Mouse (Mus musculus) MEL (cell line): ENCODE measurements around the gene Polr3gl. TPM values are rescaled to one million over a fixed set of nuclear protein-coding genes. Genes with fewer than 3 reads are reported as not detected.
A peak's percentile ranks its signal among the peaks of the same experiment; 100 is the strongest.

ENCODE experiments used
- DNase-seq: peaks from one replicate; pipeline ENCODE4 v3.0.0; 2011; ENCODE audit warnings: low read depth, low spot score
- H3K27ac ChIP-seq: 2 replicates; pipeline ENCODE4 v1.5.1; 2012; ENCODE audit warnings: low read depth, mild to moderate bottlenecking, control low read depth, low read length, moderate library complexity; ENCODE audit not compliant: control insufficient read depth
- H3K27me3 ChIP-seq, 2 experiments: fragments of 150-350 bp in 1 of 2; sonication (generic) in 1 of 2; 2 replicates each; pipeline ENCODE4 v1.6.1; 2012; ENCODE audit warnings: low read length in 2 of 2, mild to moderate bottlenecking in 2 of 2, improper control_type of control experiment in 1 of 2, moderate library complexity in 1 of 2; ENCODE audit not compliant: insufficient read depth in 2 of 2, control insufficient read depth in 1 of 2
- H3K36me3 ChIP-seq, 2 experiments: 2 replicates each; pipeline ENCODE4 v1.6.1; 2012 to 2014; ENCODE audit warnings: low read length in 2 of 2, improper control_type of control experiment in 1 of 2, inconsistent platforms in 1 of 2, mild to moderate bottlenecking in 1 of 2; ENCODE audit not compliant: insufficient read depth in 2 of 2, control insufficient read depth in 1 of 2
- H3K4me1 ChIP-seq, 2 experiments: fragments of 150-350 bp in 1 of 2; sonication (generic) in 1 of 2; 2 replicates each; pipeline ENCODE4 v1.6.1; 2012; ENCODE audit warnings: low read length in 2 of 2, improper control_type of control experiment in 1 of 2, mild to moderate bottlenecking in 1 of 2; ENCODE audit not compliant: insufficient read depth in 2 of 2, control insufficient read depth in 1 of 2
- H3K4me3 ChIP-seq, 2 experiments: fragments of 150-350 bp in 1 of 2; sonication (generic) in 1 of 2; 2 replicates each; pipeline ENCODE4 v1.5.1; 2012; ENCODE audit warnings: low read depth in 2 of 2, low read length in 2 of 2, mild to moderate bottlenecking in 2 of 2, moderate library complexity in 2 of 2, control low read depth in 1 of 2, improper control_type of control experiment in 1 of 2; ENCODE audit not compliant: control insufficient read depth in 1 of 2, insufficient read depth in 1 of 2
- H3K79me2 ChIP-seq: 2 replicates; pipeline ENCODE4 v1.6.1; 2012; ENCODE audit warnings: mild to moderate bottlenecking, low read length, moderate library complexity; ENCODE audit not compliant: control insufficient read depth, poor library complexity, insufficient read depth
- H3K9ac ChIP-seq: 2 replicates; pipeline ENCODE4 v1.6.1; 2012; ENCODE audit warnings: low read depth, mild to moderate bottlenecking, control low read depth, low read length, moderate library complexity; ENCODE audit not compliant: control insufficient read depth, poor library complexity, severe bottlenecking
- H3K9me3 ChIP-seq: fragments of 150-350 bp; sonication (generic); replicated peaks from 2 replicates; pipeline ENCODE4 v1.6.1; 2012; ENCODE audit warnings: mild to moderate bottlenecking, low read length, improper control_type of control experiment, moderate library complexity; ENCODE audit not compliant: insufficient read depth
- CHD2 ChIP-seq: IDR thresholded peaks from 2 replicates; pipeline ENCODE4 v1.6.1; 2011; ENCODE audit warnings: low read length, improper control_type of control experiment
- GABPA ChIP-seq: IDR thresholded peaks from 2 replicates; pipeline ENCODE4 v1.6.1; 2012; ENCODE audit warnings: low read depth, mild to moderate bottlenecking, inconsistent platforms, low read length, improper control_type of control experiment, moderate library complexity
- GATA1 ChIP-seq: IDR thresholded peaks from 2 replicates; pipeline ENCODE4 v1.6.1; 2011; ENCODE audit warnings: low read depth, low read length, improper control_type of control experiment
- MYB ChIP-seq: IDR thresholded peaks from 2 replicates; pipeline ENCODE4 v1.6.1; 2011; ENCODE audit warnings: mild to moderate bottlenecking, low read depth, low read length, improper control_type of control experiment
- NRF1 ChIP-seq: IDR thresholded peaks from 2 replicates; pipeline ENCODE4 v1.6.1; 2014; ENCODE audit warnings: low read depth, mild to moderate bottlenecking, inconsistent platforms, low read length, improper control_type of control experiment, moderate library complexity; ENCODE audit not compliant: poor library complexity, insufficient read depth, severe bottlenecking
- POLR2AphosphoS2 ChIP-seq: IDR thresholded peaks from 2 replicates; pipeline ENCODE4 v1.6.1; 2011; ENCODE audit warnings: low read length, improper control_type of control experiment
- POLR2AphosphoS5 ChIP-seq: IDR thresholded peaks from 2 replicates; pipeline ENCODE4 v1.6.1; 2012; ENCODE audit warnings: low read depth, borderline replicate concordance, mild to moderate bottlenecking, inconsistent platforms, low read length, moderate library complexity, mixed read lengths
- TAL1 ChIP-seq: IDR thresholded peaks from 2 replicates; pipeline ENCODE4 v1.6.1; 2012; ENCODE audit warnings: mild to moderate bottlenecking, inconsistent platforms, low read length, moderate library complexity, mixed read lengths
- UBTF ChIP-seq: IDR thresholded peaks from 2 replicates; pipeline ENCODE4 v1.6.1; 2012; ENCODE audit warnings: low read depth, mild to moderate bottlenecking, inconsistent platforms, low read length, improper control_type of control experiment, moderate library complexity, borderline replicate concordance; ENCODE audit not compliant: insufficient read depth
- USF2 ChIP-seq, 2 experiments: IDR thresholded peaks; 2 replicates each; pipeline ENCODE4 v1.6.1; 2011 to 2012; ENCODE audit warnings: improper control_type of control experiment in 2 of 2, low read length in 2 of 2, borderline replicate concordance in 1 of 2, inconsistent platforms in 1 of 2, low read depth in 1 of 2, mild to moderate bottlenecking in 1 of 2; ENCODE audit not compliant: insufficient read depth in 1 of 2
- ZC3H11A ChIP-seq: IDR thresholded peaks from 2 replicates; pipeline ENCODE4 v1.6.1; 2012; ENCODE audit warnings: low read depth, mild to moderate bottlenecking, inconsistent platforms, low read length, improper control_type of control experiment
- ZKSCAN1 ChIP-seq: IDR thresholded peaks from 2 replicates; pipeline ENCODE4 v1.6.1; 2012; ENCODE audit warnings: low read depth, mild to moderate bottlenecking, inconsistent platforms, low read length, improper control_type of control experiment, moderate library complexity
- ZNF384 ChIP-seq: IDR thresholded peaks from 2 replicates; pipeline ENCODE4 v1.6.1; 2012; ENCODE audit warnings: low read depth, mild to moderate bottlenecking, inconsistent platforms, low read length, improper control_type of control experiment
- polyA plus RNA-seq, 2 experiments: library from polyadenylated mRNA; stranded (reverse) in 1 of 2; unstranded in 1 of 2; fragments of >175 nt in 1 of 2; fragments of >200 nt in 1 of 2; gene quantifications; 2 replicates each; pipeline versions ENCODE4 v1.2.1 to v1.2.4; 2012; ENCODE audit warnings: low replicate concordance in 2 of 2, low read depth in 1 of 2; ENCODE audit not compliant: insufficient read length in 2 of 2, insufficient read depth in 1 of 2, missing spikeins in 1 of 2
- total RNA-seq: library from RNA; depleted of rRNA; stranded (reverse); fragments of 300-350 nt; gene quantifications from 2 replicates; pipeline ENCODE4 v1.2.3, GENCODE M21; 2012

Gene Polr3gl
- total and polyA plus RNA-seq, 3 experiments, result 31.1 to 39.8 TPM; not detected in 1

- H3K27ac ChIP-seq, result peak overlapping the region; percentile 89
- no peaks in the 10 kb centered on the region for H3K27me3 ChIP-seq
- H3K9ac ChIP-seq, result peak overlapping the region; percentile 65
- peaks cover 14 to 38% of the 10 kb centered on the region in 2 experiments for H3K4me1 ChIP-seq
- H3K79me2 ChIP-seq, result peaks cover 22% of the 10 kb centered on the region
- H3K36me3 ChIP-seq, result peaks cover 9 to 36% of the 10 kb centered on the region in 2 experiments; a peak in 3 of 4 replicates
- no peaks in the 10 kb centered on the region for H3K9me3 ChIP-seq
- DNase-seq, result peak; percentile 93
- H3K4me3 ChIP-seq, result peak overlapping the region; percentile 55 to 59
- TF ChIP-seq GATA1 (no peak), NRF1 (no peak), ZC3H11A (no peak), GABPA (no peak), ZKSCAN1 (no peak), POLR2AphosphoS5 (peak; percentile 81; the same call in 1 of the 2 replicates), CHD2 (no peak), POLR2AphosphoS2 (no peak), ZNF384 (no peak), UBTF (no peak), USF2 (IDR thresholded peaks at IDR 0.05; ENCODE audit: borderline replicate concordance in 1 of 2, insufficient read depth in 1 of 2, low read depth in 1 of 2, low read length in 2 of 2) (no peak), TAL1 (peak; percentile 83)
- TF ChIP-seq, all 39 proteins: peak for 2
These were observed 29.3 kb downstream of the Polr3gl start for GRCm38 (mm10) chr3:96564633-96565032.

- peak overlapping the region; percentile 65 for H3K9ac ChIP-seq
- no peaks in the 10 kb centered on the region for H3K9me3 ChIP-seq
- peak overlapping the region; percentile 55 to 59; a peak in 3 of 4 replicates for H3K4me3 ChIP-seq
- H3K36me3 ChIP-seq, result peaks cover 11 to 36% of the 10 kb centered on the region in 2 experiments
- peaks cover 14 to 38% of the 10 kb centered on the region in 2 experiments for H3K4me1 ChIP-seq
- no peak for TF ChIP-seq MYB
- peak; percentile 14; the same call in 1 of the 2 replicates for TF ChIP-seq POLR2AphosphoS5
- DNase-seq, result no peak
- no peaks in the 10 kb centered on the region for H3K27me3 ChIP-seq
- peak overlapping the region; percentile 89 for H3K27ac ChIP-seq
- peaks cover 28% of the 10 kb centered on the region for H3K79me2 ChIP-seq
These were observed 29.9 kb downstream of the Polr3gl start for GRCm38 (mm10) chr3:96563911-96564632.
